Comparison of ENCODE assay signal across 23 mouse cellular contexts in the genomic region with DNA sequence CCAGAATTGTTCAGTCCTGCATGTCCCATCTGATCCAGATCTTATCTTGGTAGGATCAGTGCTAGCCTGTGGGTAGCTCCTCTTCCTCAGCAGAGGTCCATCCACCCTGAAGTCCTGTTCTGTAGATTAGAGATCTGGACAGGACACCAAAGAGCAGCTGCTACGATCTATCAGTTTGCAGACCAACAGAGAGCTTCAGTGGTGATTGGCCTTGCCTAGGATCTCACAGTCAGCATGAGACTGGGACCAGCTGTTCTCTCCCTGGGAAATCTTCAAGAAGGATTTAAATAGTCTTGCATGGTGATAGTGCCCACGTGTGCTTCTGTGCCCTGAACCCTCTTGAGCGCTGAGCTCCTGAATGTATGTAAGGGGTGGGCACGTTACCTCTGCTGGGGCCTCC.
A peak's percentile ranks its signal among the peaks of the same experiment; 100 is the strongest.
DNase-seq lines count a peak whose midpoint lies in the region; ATAC-seq lines count a peak whose summit lies in the region.
"Had no signal": no experiment of that assay in that cellular context is flagged by ENCODE, and none has a peak within 500 bp of the region (broad histone marks: within the 10 kb centered on the region; RNA-seq: fewer than 3 reads in every experiment).

No protein-coding gene starts in this region.

- H3K36me3 ChIP-seq in heart, embryonic 10.5 days: no peaks in the 10 kb centered on the region
- no peaks in the 10 kb centered on the region for H3K36me3 ChIP-seq in embryonic facial prominence, embryonic 12.5 days
- no peaks in the 10 kb centered on the region for H3K36me3 ChIP-seq in limb, embryonic 10.5 days
- no peaks in the 10 kb centered on the region for H3K36me3 ChIP-seq in stomach, embryonic 14.5 days (ENCODE audit: control insufficient read depth, insufficient read depth, low read length)
- H3K36me3 ChIP-seq: neural tube, embryonic 12.5 days had no signal

- WGBS in heart, embryonic 10.5 days: 65% methylated on average over 4 of the region's 4 CpGs
- 70% methylated on average over 4 of the region's 4 CpGs for WGBS in embryonic facial prominence, embryonic 12.5 days
- 66% methylated on average over 4 of the region's 4 CpGs for WGBS in limb, embryonic 10.5 days
- 39% methylated on average over 4 of the region's 4 CpGs for WGBS in stomach, embryonic 14.5 days

- ATAC-seq in embryonic facial prominence, embryonic 12.5 days (ENCODE audit: insufficient number of reproducible peaks, insufficient read depth, low FRiP score, low TSS enrichment): no peak
- ATAC-seq in stomach, embryonic 14.5 days (ENCODE audit: insufficient number of reproducible peaks, insufficient read depth, low FRiP score, low read depth): no peak
- ATAC-seq: activated CD4-positive, CD25-positive, alpha-beta regulatory T cell, adult 4 months; forebrain, embryonic 13.5 days; liver, postnatal 0 days had no signal

- no peak for DNase-seq in heart, embryonic 10.5 days (ENCODE audit: low spot score)
- DNase-seq in heart, adult 8-10 months (ENCODE audit: low spot score): no peak
- no peak for DNase-seq in limb, embryonic 10.5 days (ENCODE audit: low spot score)
- no peak for DNase-seq in urinary bladder, adult 2 months (ENCODE audit: low spot score)
- DNase-seq in heart, postnatal 10 days: no peak
- no peak for DNase-seq in embryo, embryonic 11 days
- DNase-seq: adrenal gland, postnatal 14 days; cerebellum, adult 8-10 months; cerebellum, postnatal 36 days; kidney, adult 9 months; kidney, postnatal 25 days; layer of hippocampus, postnatal 36 days; liver, postnatal 0 days; midbrain, embryonic 14.5 days; right cerebral cortex, postnatal 25 days had no signal

- H3K4me3 ChIP-seq in heart, embryonic 10.5 days: no peak overlapping the region
- no peak overlapping the region for H3K4me3 ChIP-seq in embryonic facial prominence, embryonic 12.5 days
- H3K4me3 ChIP-seq in limb, embryonic 10.5 days: no peak overlapping the region
- no peak overlapping the region for H3K4me3 ChIP-seq in stomach, embryonic 14.5 days (ENCODE audit: low read depth, low read length)
- H3K4me3 ChIP-seq: erythroblast, embryonic 14.5 days; forebrain, embryonic 13.5 days; megakaryocyte, embryonic 14.5 days; neural tube, embryonic 12.5 days had no signal

- no peak overlapping the region for H3K4me2 ChIP-seq in embryonic facial prominence, embryonic 12.5 days (replicated peaks)
- no peak overlapping the region for H3K4me2 ChIP-seq in stomach, embryonic 14.5 days (replicated peaks; ENCODE audit: low read depth, low read length)
- H3K4me2 ChIP-seq: forebrain, embryonic 13.5 days; heart, embryonic 11.5 days; neural tube, embryonic 12.5 days had no signal

- no peaks in the 10 kb centered on the region for H3K9me3 ChIP-seq in heart, embryonic 10.5 days
- no peaks in the 10 kb centered on the region for H3K9me3 ChIP-seq in embryonic facial prominence, embryonic 12.5 days
- H3K9me3 ChIP-seq in limb, embryonic 10.5 days (replicated peaks): no peaks in the 10 kb centered on the region
- no peaks in the 10 kb centered on the region for H3K9me3 ChIP-seq in stomach, embryonic 14.5 days (ENCODE audit: control insufficient read depth, low read depth, low read length)
- H3K9me3 ChIP-seq: forebrain, embryonic 13.5 days; megakaryocyte, embryonic 14.5 days; neural tube, embryonic 12.5 days had no signal

- 0 out of 2 replicates have a peak overlapping the region, but pooled peaks have one; percentile 47 for H3K27ac ChIP-seq in heart, embryonic 10.5 days
- peak overlapping the region; percentile 77 for H3K27ac ChIP-seq in embryonic facial prominence, embryonic 12.5 days
- peak overlapping the region; percentile 96 for H3K27ac ChIP-seq in limb, embryonic 10.5 days
- H3K27ac ChIP-seq in stomach, embryonic 14.5 days (ENCODE audit: low read length): peak overlapping the region; percentile 91
- H3K27ac ChIP-seq: forebrain, embryonic 13.5 days; neural tube, embryonic 12.5 days had no signal

- H3K27me3 ChIP-seq in heart, embryonic 10.5 days (ENCODE audit: insufficient read depth, poor library complexity, severe bottlenecking): no peaks in the 10 kb centered on the region
- H3K27me3 ChIP-seq in embryonic facial prominence, embryonic 12.5 days: no peaks in the 10 kb centered on the region
- H3K27me3 ChIP-seq in limb, embryonic 10.5 days (ENCODE audit: low read depth, poor library complexity, severe bottlenecking): no peaks in the 10 kb centered on the region
- no peaks in the 10 kb centered on the region for H3K27me3 ChIP-seq in stomach, embryonic 14.5 days (ENCODE audit: control insufficient read depth, insufficient read depth, low read length)
- H3K27me3 ChIP-seq: forebrain, embryonic 13.5 days; neural tube, embryonic 12.5 days had no signal

- intact Hi-C loops in heart, postnatal 10 days (cut with DNase I): no loop called here

- H3K4me1 ChIP-seq in heart, embryonic 10.5 days: peaks cover 53% of the 10 kb centered on the region
- peaks cover 57% of the 10 kb centered on the region for H3K4me1 ChIP-seq in embryonic facial prominence, embryonic 12.5 days
- peaks cover 87% of the 10 kb centered on the region for H3K4me1 ChIP-seq in limb, embryonic 10.5 days
- peaks cover 43% of the 10 kb centered on the region for H3K4me1 ChIP-seq in stomach, embryonic 14.5 days (ENCODE audit: control insufficient read depth, insufficient read depth, low read length)
- H3K4me1 ChIP-seq: forebrain, embryonic 13.5 days; megakaryocyte, embryonic 14.5 days had no signal

- no peak overlapping the region for H3K9ac ChIP-seq in embryonic facial prominence, embryonic 12.5 days
- no peak overlapping the region for H3K9ac ChIP-seq in stomach, embryonic 14.5 days (replicated peaks; ENCODE audit: low read depth, low read length)
- H3K9ac ChIP-seq: forebrain, embryonic 13.5 days; liver, postnatal 0 days; neural tube, embryonic 12.5 days had no signal
